Mouse (Mus musculus): ENCODE results near the gene Jak1. TPM values are rescaled to one million over a fixed set of nuclear protein-coding genes. Genes with fewer than 3 reads are reported as not detected.

The Jak1 gene
- polyA plus RNA-seq, 1 experiment from 2014 or later = 71.9 TPM

DNA sequence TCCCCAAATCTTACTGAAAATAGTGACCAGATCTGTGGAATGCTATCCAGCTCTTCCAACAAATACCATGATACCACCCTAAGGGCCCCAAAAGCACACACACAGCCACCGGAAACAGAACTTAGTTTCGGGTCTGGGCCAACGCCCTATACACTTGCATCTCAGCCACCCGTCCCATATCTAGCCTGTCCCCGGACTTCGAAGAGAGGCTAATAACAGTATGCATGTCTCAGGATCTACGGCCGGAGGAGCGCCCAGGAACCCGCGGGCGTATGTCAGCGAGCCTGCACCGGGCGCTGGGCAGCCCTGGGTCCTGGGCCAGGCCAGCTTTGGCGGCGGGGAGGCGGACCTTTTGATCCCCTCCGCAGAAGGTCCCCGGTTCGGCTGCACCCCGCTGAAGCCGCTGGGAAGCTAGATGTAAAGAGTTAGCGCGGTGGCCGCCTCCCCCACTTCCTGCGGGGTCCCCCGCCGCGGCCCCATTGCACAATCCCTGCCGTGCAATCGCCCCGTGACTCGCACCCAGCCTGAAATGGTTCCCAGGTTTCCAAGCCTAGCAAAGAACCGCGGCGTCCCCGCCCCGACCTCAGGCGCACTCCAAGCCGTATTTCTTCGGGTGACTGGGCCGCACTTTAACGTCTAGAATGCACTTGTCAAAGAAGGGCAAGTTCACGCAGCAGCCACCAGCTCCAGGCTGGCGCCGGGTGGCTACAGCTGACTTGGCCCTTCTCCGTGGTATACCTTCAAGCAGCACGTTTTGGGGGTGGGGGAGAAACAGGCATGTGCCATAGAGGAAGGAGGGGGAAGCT, 27.9 kb upstream of the Jak1 start:
- DNase-seq (ENCODE audit: low spot score) = peak; percentile 56
- H3K4me2 ChIP-seq (ENCODE audit: low read length) = peak overlapping the region; percentile 74
- peak overlapping the region; percentile 54 for H3K9ac ChIP-seq (ENCODE audit: low read depth, low read length)
- no peaks in the 10 kb centered on the region for H3K9me3 ChIP-seq (replicated peaks; ENCODE audit: low read length)
- TF ChIP-seq CTCF (IDR thresholded peaks at IDR 0.05; ENCODE audit: low read depth) = no peak
- ATAC-seq (replicated peaks; ENCODE audit: low FRiP score, low read depth) = peak; percentile 68
- H3K4me1 ChIP-seq (replicated peaks; ENCODE audit: insufficient read depth, low read length) = peaks cover 15% of the 10 kb centered on the region; the same call in 1 of the 2 replicates
- peak overlapping the region; percentile 40 for H3K4me3 ChIP-seq (replicated peaks; ENCODE audit: low read depth, low read length)
- H3K27me3 ChIP-seq (ENCODE audit: insufficient read depth, low read length) = no peaks in the 10 kb centered on the region
- H3K36me3 ChIP-seq (ENCODE audit: insufficient read depth, low read length) = no peaks in the 10 kb centered on the region
- peak overlapping the region; percentile 90 for H3K27ac ChIP-seq
- 1% methylated on average over 48 of the region's 49 CpGs for WGBS

GRCm38 (mm10) chr4:101292028-101292735, 27.1 kb upstream of the Jak1 start:
- WGBS = 2% methylated on average over 41 of the region's 41 CpGs
- peak overlapping the region; percentile 74 for H3K4me2 ChIP-seq (ENCODE audit: low read length)
- H3K9me3 ChIP-seq (replicated peaks; ENCODE audit: low read length) = no peaks in the 10 kb centered on the region
- peak overlapping the region; percentile 54 for H3K9ac ChIP-seq (ENCODE audit: low read depth, low read length)
- DNase-seq (ENCODE audit: low spot score) (peak; percentile 94), ATAC-seq (replicated peaks; ENCODE audit: low FRiP score, low read depth) (peak; percentile 89)
- peak overlapping the region; percentile 40 for H3K4me3 ChIP-seq (replicated peaks; ENCODE audit: low read depth, low read length)
- peaks cover 15% of the 10 kb centered on the region; the same call in 1 of the 2 replicates for H3K4me1 ChIP-seq (replicated peaks; ENCODE audit: insufficient read depth, low read length)
- no peaks in the 10 kb centered on the region for H3K36me3 ChIP-seq (ENCODE audit: insufficient read depth, low read length)
- TF ChIP-seq CTCF (IDR thresholded peaks at IDR 0.05; ENCODE audit: low read depth) = no peak; the same call in 1 of the 2 replicates
- peak overlapping the region; percentile 90 for H3K27ac ChIP-seq
- no peaks in the 10 kb centered on the region for H3K27me3 ChIP-seq (ENCODE audit: insufficient read depth, low read length)

- no peak overlapping the region for H3K9ac ChIP-seq (ENCODE audit: low read depth, low read length)
- TF ChIP-seq CTCF (IDR thresholded peaks at IDR 0.05; ENCODE audit: low read depth) = no peak
- H3K4me1 ChIP-seq (replicated peaks; ENCODE audit: insufficient read depth, low read length) = peaks cover 15% of the 10 kb centered on the region; the same call in 1 of the 2 replicates
- H3K36me3 ChIP-seq (ENCODE audit: insufficient read depth, low read length) = no peaks in the 10 kb centered on the region
- no peaks in the 10 kb centered on the region for H3K9me3 ChIP-seq (replicated peaks; ENCODE audit: low read length)
- H3K27me3 ChIP-seq (ENCODE audit: insufficient read depth, low read length) = no peaks in the 10 kb centered on the region
- ATAC-seq (replicated peaks; ENCODE audit: low FRiP score, low read depth) (no peak), DNase-seq (ENCODE audit: low spot score) (no peak)
- WGBS = 92% methylated on average over 11 of the region's 11 CpGs
- no peak overlapping the region for H3K4me3 ChIP-seq (replicated peaks; ENCODE audit: low read depth, low read length)
- no peak overlapping the region for H3K27ac ChIP-seq
- H3K4me2 ChIP-seq (ENCODE audit: low read length) = no peak overlapping the region
Measured at GRCm38 (mm10) chr4:101288292-101288691, 23.2 kb upstream of the Jak1 start.

GRCm38 (mm10) chr4:101286562-101286961, 21.5 kb upstream of the Jak1 start:
- H3K4me3 ChIP-seq (replicated peaks; ENCODE audit: low read depth, low read length) = no peak overlapping the region
- H3K36me3 ChIP-seq (ENCODE audit: insufficient read depth, low read length) = no peaks in the 10 kb centered on the region
- no peak for ATAC-seq (replicated peaks; ENCODE audit: low FRiP score, low read depth)
- H3K27ac ChIP-seq = no peak overlapping the region
- no peak for DNase-seq (ENCODE audit: low spot score)
- no peaks in the 10 kb centered on the region for H3K9me3 ChIP-seq (replicated peaks; ENCODE audit: low read length)
- H3K27me3 ChIP-seq (ENCODE audit: insufficient read depth, low read length) = no peaks in the 10 kb centered on the region
- no peak overlapping the region for H3K9ac ChIP-seq (ENCODE audit: low read depth, low read length)
- WGBS = 88% methylated on average over 6 of the region's 6 CpGs
- H3K4me2 ChIP-seq (ENCODE audit: low read length) = no peak overlapping the region
- TF ChIP-seq CTCF (IDR thresholded peaks at IDR 0.05; ENCODE audit: low read depth) = no peak
- no peaks in the 10 kb centered on the region for H3K4me1 ChIP-seq (replicated peaks; ENCODE audit: insufficient read depth, low read length)

DNA sequence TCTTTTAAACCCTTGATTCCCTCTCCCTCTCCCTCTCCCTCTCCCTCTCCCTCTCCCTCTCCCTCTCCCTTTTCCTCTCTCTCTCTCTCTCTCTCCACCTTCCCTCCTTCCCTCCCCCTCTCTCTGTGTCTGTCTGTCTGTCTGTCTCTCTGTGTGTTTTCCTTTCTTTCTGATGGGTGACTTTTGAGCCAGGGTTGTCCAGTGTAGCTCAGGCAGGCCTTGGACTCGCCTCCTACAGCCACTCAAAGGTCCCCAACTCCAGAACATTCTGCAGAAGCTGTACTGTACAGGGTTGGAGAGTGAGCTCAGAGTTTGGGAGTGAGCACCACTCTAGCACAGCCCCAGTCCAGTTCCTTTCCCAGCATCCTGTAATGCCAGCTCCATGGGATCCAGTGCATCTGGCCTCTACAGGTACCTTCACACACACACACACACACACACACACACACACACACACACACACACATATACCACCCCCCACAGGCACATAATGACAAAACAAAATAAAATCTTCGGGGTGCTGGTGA, 20.9 kb upstream of the Jak1 start:
- H3K4me1 ChIP-seq (replicated peaks; ENCODE audit: insufficient read depth, low read length) = no peaks in the 10 kb centered on the region
- WGBS = 69% methylated on average over 2 of the region's 2 CpGs
- TF ChIP-seq CTCF (IDR thresholded peaks at IDR 0.05; ENCODE audit: low read depth) = no peak

GRCm38 (mm10) chr4:101283938-101284337, 18.9 kb upstream of the Jak1 start:
- Histone ChIP-seq H3K4me2 (ENCODE audit: low read length) (no peak overlapping the region), H3K9me3 (replicated peaks; ENCODE audit: low read length) (no peaks in the 10 kb centered on the region), H3K9ac (ENCODE audit: low read depth, low read length) (no peak overlapping the region), H3K27me3 (ENCODE audit: insufficient read depth, low read length) (no peaks in the 10 kb centered on the region), H3K4me3 (replicated peaks; ENCODE audit: low read depth, low read length) (no peak overlapping the region), H3K27ac (no peak overlapping the region), H3K4me1 (replicated peaks; ENCODE audit: insufficient read depth, low read length) (no peaks in the 10 kb centered on the region), H3K36me3 (ENCODE audit: insufficient read depth, low read length) (no peaks in the 10 kb centered on the region)
- DNase-seq (ENCODE audit: low spot score) (no peak), ATAC-seq (replicated peaks; ENCODE audit: low FRiP score, low read depth) (no peak)
- no peak for TF ChIP-seq CTCF (IDR thresholded peaks at IDR 0.05; ENCODE audit: low read depth)
- WGBS = 72% methylated on average over 4 of the region's 4 CpGs

More for the DNA sequence above, 20.9 kb upstream of the Jak1 start:
- Histone ChIP-seq H3K4me2 (ENCODE audit: low read length) (no peak overlapping the region), H3K27me3 (ENCODE audit: insufficient read depth, low read length) (no peaks in the 10 kb centered on the region), H3K9me3 (replicated peaks; ENCODE audit: low read length) (no peaks in the 10 kb centered on the region), H3K27ac (no peak overlapping the region), H3K4me3 (replicated peaks; ENCODE audit: low read depth, low read length) (no peak overlapping the region), H3K9ac (ENCODE audit: low read depth, low read length) (no peak overlapping the region), H3K36me3 (ENCODE audit: insufficient read depth, low read length) (no peaks in the 10 kb centered on the region)
- DNase-seq (ENCODE audit: low spot score) (no peak), ATAC-seq (replicated peaks; ENCODE audit: low FRiP score, low read depth) (no peak)

Measured in kidney, postnatal 0 days (tissue).